Mouse (Mus musculus) C2C12 (cell line): ENCODE results near the gene Tpsb2. TPM values are rescaled to one million over a fixed set of nuclear protein-coding genes. Genes with fewer than 3 reads are reported as not detected.
A peak's percentile ranks its signal among the peaks of the same experiment; 100 is the strongest.

ENCODE experiments used
- H3K27me3 ChIP-seq: one replicate; pipeline ENCODE4 v1.6.1; 2011; ENCODE audit not compliant: control insufficient read depth, insufficient read depth, insufficient read length
- H3K36me3 ChIP-seq: one replicate; pipeline ENCODE4 v1.6.1; 2011; ENCODE audit not compliant: control insufficient read depth, insufficient read depth
- H3K4me3 ChIP-seq: one replicate; pipeline ENCODE4 v1.5.1; 2011; ENCODE audit warnings: mild to moderate bottlenecking, control low read depth; ENCODE audit not compliant: poor library complexity, insufficient read depth, severe bottlenecking
- H3K79me2 ChIP-seq: one replicate; pipeline ENCODE4 v1.6.1; 2011; ENCODE audit not compliant: control insufficient read depth, insufficient read depth
- H3K79me3 ChIP-seq: one replicate; pipeline ENCODE4 v1.6.1; 2011; ENCODE audit warnings: low read depth, control low read depth
- H3ac ChIP-seq: one replicate; pipeline ENCODE3; 2011; ENCODE audit warnings: low read depth; ENCODE audit not compliant: control insufficient read depth, insufficient read length
- CEBPB ChIP-seq: IDR thresholded peaks from one replicate; pipeline ENCODE4 v1.6.1; 2011; ENCODE audit warnings: low read depth, mild to moderate bottlenecking, control low read depth, moderate library complexity
- CTCF ChIP-seq: IDR thresholded peaks from one replicate; pipeline ENCODE4 v1.5.1; 2011; ENCODE audit not compliant: control insufficient read depth, insufficient read depth, insufficient read length
- FOSL1 ChIP-seq: IDR thresholded peaks from one replicate; pipeline ENCODE4 v1.8.0; 2011; ENCODE audit warnings: mild to moderate bottlenecking, low read length; ENCODE audit not compliant: poor library complexity, insufficient read depth, severe bottlenecking
- MAX ChIP-seq: IDR thresholded peaks from one replicate; pipeline ENCODE4 v1.6.1; 2011; ENCODE audit warnings: mild to moderate bottlenecking, control low read depth
- MYOD1 ChIP-seq: IDR thresholded peaks from one replicate; pipeline ENCODE4 v1.6.1; 2011; ENCODE audit warnings: low read depth; ENCODE audit not compliant: control insufficient read depth, insufficient read length
- MYOG ChIP-seq: IDR thresholded peaks from one replicate; pipeline ENCODE4 v1.6.1; 2011; ENCODE audit not compliant: control insufficient read depth, insufficient read length; ENCODE audit errors: extremely low read depth
- USF1 ChIP-seq: IDR thresholded peaks from one replicate; pipeline ENCODE4 v1.6.1; 2011; ENCODE audit warnings: low read depth, mild to moderate bottlenecking, control low read depth, moderate library complexity
- polyA plus RNA-seq: library from polyadenylated mRNA; unstranded; fragments of >200 nt; fragmentation: generic; extraction: Trizol; gene quantifications from one replicate; pipeline ENCODE4 v1.2.1, GENCODE M21; 2012; ENCODE audit warnings: missing spikeins

The Tpsb2 gene
- polyA plus RNA-seq, 1 experiment: not detected

DNA sequence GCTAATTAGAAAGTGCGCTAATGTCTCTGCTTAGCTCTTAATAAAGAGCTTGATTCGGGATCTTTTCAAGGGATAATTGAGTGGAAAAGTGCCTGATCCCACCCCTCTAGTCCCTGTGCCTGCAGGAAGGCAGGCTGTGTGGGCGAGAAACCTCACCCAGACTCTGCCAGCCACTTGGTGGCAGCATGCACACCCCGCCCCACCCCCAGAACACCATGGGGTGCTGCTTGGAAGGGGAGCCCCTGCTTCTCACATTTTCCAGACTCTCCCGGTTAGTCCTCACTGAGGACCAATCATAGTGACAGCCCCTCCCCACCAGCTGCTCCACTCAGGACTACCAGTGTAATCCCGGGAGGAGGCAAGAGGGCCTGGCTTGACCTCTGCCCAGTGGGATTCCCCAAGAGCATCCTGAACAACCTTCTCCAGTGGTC is 39.9 kb downstream of the Tpsb2 start:
- TF ChIP-seq CTCF (peak; percentile 7), MYOD1 (no peak)
- H3K79me3 ChIP-seq: no peaks in the 10 kb centered on the region

DNA sequence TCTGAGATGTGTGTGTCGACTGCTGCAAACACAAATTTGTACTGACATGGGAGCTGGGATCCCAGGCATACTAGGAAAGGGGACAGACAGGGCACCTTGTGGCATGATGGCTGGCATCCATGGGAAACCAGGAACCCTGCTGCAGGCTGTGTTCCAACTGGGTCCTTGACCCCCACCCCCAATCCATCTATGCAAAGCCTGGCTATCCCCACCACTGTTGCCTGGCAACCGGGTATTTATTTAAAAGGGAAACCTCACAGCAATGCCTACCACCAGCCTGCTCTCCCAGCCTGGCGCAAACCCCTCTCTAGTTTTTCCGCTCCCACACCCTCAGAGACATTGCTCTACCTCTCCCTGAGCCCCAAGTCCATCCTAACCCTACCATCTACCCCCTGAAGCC is 41.2 kb downstream of the Tpsb2 start:
- Histone ChIP-seq H3K4me3 (no peak overlapping the region), H3K36me3 (no peaks in the 10 kb centered on the region), H3K79me3 (no peaks in the 10 kb centered on the region), H3K27me3 (peaks cover 2% of the 10 kb centered on the region), H3K79me2 (no peaks in the 10 kb centered on the region), H3ac (no peak overlapping the region)
- no peak for TF ChIP-seq MYOG
- TF ChIP-seq CTCF: no peak
- no peak for TF ChIP-seq FOSL1
- no peak for TF ChIP-seq CEBPB
- TF ChIP-seq MAX: no peak
- no peak for TF ChIP-seq USF1
- no peak for TF ChIP-seq MYOD1

More for the DNA sequence above, 39.9 kb downstream of the Tpsb2 start:
- no peak overlapping the region for H3ac ChIP-seq
- no peaks in the 10 kb centered on the region for H3K79me2 ChIP-seq
- H3K4me3 ChIP-seq: no peak overlapping the region
- no peaks in the 10 kb centered on the region for H3K36me3 ChIP-seq
- peaks cover 4% of the 10 kb centered on the region for H3K27me3 ChIP-seq

DNA sequence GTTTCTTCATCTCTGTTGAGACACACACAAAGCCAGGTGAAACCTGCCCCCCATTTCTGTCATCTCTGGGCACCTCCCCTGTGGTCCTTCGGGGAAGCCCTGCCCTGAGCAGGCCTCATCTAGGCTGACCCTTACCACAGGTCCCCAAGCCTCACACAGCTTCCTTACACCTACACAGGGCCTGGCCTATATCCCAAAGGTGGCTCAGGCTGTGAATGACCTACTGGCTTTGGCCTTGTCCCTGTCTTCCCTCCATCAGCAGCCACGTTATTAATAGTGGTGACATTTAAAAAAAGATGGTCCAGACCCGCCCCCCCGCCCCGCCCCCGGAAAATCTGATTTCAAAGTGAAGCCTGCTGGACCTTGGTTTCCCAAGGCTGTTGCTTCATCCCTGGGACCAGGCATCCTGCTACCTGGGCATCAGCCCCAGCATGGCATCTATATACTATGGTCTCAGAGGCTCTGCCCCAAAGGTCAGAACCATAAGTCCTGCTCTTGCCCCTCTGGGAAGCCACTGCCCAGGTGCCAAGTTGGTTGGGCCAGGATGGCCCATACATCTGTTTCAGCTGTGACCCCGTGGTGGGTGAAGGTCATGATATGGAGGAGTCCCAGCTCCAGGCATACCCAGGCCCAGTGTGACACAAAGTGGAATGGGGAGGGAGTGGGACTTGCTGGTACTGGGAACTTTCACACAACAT is 42.3 kb downstream of the Tpsb2 start:
- no peaks in the 10 kb centered on the region for H3K27me3 ChIP-seq
- no peaks in the 10 kb centered on the region for H3K79me2 ChIP-seq
- no peak overlapping the region for H3K4me3 ChIP-seq
- no peaks in the 10 kb centered on the region for H3K36me3 ChIP-seq
- H3ac ChIP-seq: no peak overlapping the region
- TF ChIP-seq MYOG (no peak), CTCF (no peak), MAX (no peak), CEBPB (no peak), FOSL1 (no peak), USF1 (no peak), MYOD1 (no peak)
- no peaks in the 10 kb centered on the region for H3K79me3 ChIP-seq

DNA sequence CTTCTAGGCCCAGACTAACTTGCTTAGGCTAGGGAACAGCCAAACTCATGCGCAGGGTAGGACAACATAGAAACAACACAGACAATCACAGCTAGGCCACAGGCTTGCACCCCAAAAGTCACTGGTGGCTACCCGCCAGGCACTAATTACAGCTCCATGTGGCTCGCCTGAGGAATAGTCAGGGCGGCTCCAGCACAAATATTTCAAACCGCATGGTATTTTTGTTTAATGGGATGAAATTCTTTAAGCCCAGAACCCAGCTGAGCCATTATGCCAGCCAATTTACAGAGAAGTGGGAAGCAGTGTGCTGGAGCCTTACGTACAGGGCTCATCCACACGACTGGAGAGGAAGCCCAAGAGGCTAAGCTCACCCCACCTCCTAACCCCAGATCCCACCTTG is 43.5 kb downstream of the Tpsb2 start:
- H3K79me2 ChIP-seq: no peaks in the 10 kb centered on the region
- H3K36me3 ChIP-seq: no peaks in the 10 kb centered on the region
- no peaks in the 10 kb centered on the region for H3K79me3 ChIP-seq
- TF ChIP-seq USF1 (no peak), CEBPB (no peak), MYOG (no peak), FOSL1 (no peak), MAX (no peak)
- no peak overlapping the region for H3ac ChIP-seq
- H3K4me3 ChIP-seq: no peak overlapping the region
- no peaks in the 10 kb centered on the region for H3K27me3 ChIP-seq

DNA sequence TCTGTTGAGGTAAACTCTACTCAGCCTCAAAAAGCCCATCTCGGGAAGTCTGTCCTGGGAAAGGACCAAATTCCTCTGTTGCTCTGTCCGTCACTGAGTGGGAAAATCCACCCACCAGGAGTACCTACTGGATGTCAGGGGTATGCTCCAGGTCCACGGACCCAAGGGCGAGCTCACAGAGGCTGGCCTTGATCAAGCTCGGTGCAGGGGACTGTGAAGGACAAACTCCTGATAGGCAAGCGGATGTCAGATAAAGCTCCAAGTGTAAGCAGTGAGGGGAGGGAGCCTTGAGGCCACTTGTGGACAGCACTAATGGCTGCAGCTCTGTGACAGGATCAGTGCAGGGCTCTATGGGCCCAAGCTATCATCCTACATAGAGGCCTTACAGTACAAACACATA is 44.1 kb downstream of the Tpsb2 start:
- Histone ChIP-seq H3K4me3 (no peak overlapping the region), H3K27me3 (no peaks in the 10 kb centered on the region), H3K79me2 (no peaks in the 10 kb centered on the region), H3K79me3 (no peaks in the 10 kb centered on the region), H3ac (no peak overlapping the region), H3K36me3 (no peaks in the 10 kb centered on the region)
- TF ChIP-seq CEBPB: no peak
- no peak for TF ChIP-seq CTCF
- no peak for TF ChIP-seq USF1
- no peak for TF ChIP-seq MAX
- TF ChIP-seq MYOG: no peak
- no peak for TF ChIP-seq FOSL1
- TF ChIP-seq MYOD1: no peak

DNA sequence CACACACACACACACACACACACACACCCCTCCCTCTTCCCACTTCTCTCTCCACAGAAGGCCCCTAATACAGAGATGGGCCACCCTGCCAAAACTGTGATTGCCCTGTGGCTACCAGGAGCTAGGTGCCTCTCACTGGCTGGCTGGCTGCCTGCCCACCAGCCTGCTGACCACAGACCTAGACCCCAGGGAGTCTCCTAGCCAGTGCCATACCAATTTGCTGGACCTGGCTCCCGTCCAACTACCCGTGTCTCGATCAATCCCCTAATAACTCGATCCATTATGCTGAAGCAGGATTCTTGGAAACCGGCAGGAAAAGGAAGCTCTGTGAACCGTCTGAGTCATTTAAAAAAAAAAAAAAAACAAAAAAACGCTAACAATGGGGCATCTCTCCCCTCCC is 44.7 kb downstream of the Tpsb2 start:
- H3K27me3 ChIP-seq: no peaks in the 10 kb centered on the region
- TF ChIP-seq MAX (no peak), MYOG (no peak), CEBPB (no peak)
- no peak overlapping the region for H3ac ChIP-seq
- H3K79me2 ChIP-seq: no peaks in the 10 kb centered on the region
- H3K36me3 ChIP-seq: no peaks in the 10 kb centered on the region
- no peaks in the 10 kb centered on the region for H3K79me3 ChIP-seq
- H3K4me3 ChIP-seq: no peak overlapping the region
